Mouse (Mus musculus) embryo, embryonic 11 days (tissue): ENCODE results near the gene Stk19.
A peak's percentile ranks its signal among the peaks of the same experiment; 100 is the strongest.

Experiments
- DNase-seq: peaks from one replicate; pipeline ENCODE4 v3.0.0-alpha.2; 2015

Gene Stk19

DNA sequence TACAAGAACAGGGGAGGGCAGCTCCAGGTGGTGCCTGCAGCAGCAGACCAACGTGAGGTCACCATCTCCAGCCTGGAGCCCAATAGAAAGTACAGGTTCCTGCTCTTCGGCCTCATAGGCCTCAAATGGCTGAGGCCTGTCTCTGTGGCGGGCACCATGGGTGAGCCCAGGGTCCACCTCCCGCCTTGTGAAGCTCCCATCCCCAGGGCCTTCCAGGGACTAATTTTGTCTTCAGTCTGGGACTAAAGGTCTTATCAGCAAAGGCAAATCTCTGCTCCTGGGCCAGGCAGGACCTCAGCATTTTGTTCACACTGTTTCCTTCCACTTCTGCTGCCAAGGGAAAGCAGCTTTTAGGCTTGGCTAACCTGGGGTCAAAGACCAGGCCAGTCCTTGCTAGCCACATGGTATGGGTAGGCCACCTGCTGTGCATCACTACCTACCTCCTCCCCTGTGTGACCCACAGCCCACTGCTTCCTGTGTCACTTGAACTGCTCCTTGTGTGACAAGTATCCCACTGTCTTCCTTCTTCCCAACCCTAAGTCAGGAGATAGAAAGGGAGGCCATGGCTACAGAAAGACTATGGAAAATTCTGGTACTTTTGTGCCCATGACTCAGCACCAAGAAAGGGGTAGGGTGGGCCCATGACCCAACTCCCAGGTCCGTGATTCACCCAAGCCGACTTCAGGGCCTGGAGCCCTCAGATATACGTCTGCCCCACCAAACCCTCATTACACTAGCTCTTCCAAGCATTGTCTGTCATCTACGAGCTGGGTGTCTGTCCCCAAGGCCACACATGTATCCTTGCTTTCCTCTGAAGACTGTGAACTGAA lies 40.2 kb downstream of the Stk19 start:
- DNase-seq, result no peak

DNA sequence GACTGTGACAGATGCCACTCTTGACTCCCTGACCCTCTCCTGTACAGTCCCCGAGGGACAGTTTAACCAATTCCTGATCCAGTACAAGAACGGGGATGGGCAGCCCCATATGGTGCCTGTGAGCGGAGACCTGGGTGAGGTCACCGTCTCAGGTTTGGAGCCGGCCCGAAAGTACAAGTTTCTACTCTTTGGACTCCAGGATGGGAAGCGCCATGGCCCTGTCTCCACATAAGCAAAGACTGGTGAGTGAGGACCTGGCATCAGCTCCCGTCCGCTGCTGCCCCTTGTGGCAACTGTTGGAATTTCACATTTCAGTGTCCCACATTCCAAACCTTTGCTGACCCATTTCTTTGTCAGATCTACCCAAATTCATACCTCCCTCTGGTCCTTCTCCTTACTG lies 41.1 kb downstream of the Stk19 start:
- DNase-seq, result peak; percentile 12

DNA sequence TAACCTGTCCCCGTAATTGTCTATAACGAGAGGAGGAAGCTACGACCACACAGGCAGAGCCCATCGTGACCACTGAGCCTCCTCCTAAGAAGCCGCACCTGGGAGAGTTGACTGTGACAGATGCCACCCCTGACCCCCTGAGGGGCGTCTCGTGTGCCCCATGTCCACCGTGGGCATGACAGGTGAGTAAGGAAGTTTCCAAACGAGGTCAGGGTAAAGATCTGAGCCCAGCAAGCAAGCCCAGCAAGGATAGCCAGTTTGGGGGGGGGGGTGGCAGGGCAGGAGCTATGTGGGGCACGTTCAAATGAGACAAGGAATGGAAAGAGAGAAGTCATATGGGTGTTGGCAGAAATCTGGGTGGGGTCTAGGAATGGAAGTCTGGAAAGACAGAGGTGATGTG lies 41.7 kb downstream of the Stk19 start:
- no peak for DNase-seq

DNA sequence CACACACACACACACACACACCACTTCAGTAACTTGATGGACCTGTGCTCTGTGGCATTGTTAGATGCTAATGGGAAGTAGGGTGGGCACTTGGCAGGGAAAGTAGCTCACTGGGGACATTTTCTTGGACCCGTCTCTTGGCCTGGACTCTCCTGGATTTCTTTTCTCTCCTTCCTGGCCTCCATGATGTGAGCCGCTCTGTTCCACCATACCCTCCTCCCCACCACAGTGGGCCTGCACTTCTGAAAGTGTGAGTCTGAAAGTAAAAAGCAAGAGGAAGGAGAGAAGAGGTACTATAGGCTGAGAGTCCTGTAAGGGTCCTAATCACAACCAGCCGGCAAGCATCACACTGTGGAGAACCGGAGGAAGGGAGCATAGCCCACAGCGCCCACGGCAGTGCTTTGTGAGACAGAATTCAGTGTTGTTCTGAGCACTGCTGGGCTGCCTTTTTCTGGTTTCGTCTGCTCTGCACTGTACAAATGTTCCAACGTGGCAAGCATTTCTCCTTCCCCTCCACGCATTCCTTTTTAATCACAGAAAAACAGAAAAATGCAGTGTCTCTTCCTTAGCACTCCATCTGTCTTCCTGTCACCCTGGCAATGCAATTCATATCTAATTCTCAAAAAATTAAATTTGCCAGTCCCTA lies 58.9 kb downstream of the Stk19 start:
- peak; percentile 2 for DNase-seq
